Mouse (Mus musculus): ENCODE data around the gene Tmem88.

Gene Tmem88

GRCm38 (mm10) chr11:69416509-69416908 lies 18.5 kb upstream of the Tmem88 start:
- DNase-seq (ENCODE audit: low spot score), result no peak

GRCm38 (mm10) chr11:69415668-69416451 lies 17.8 kb upstream of the Tmem88 start:
- no peak for DNase-seq (ENCODE audit: low spot score)

GRCm38 (mm10) chr11:69415327-69415667 lies 17.3 kb upstream of the Tmem88 start:
- DNase-seq (ENCODE audit: low spot score), result no peak

- no peak for DNase-seq (ENCODE audit: low spot score)
These were observed 16.6 kb upstream of the Tmem88 start for GRCm38 (mm10) chr11:69414421-69415326.

- DNase-seq (ENCODE audit: low spot score), result no peak
These were observed 15.5 kb upstream of the Tmem88 start, which contains the start of gene Kdm6b for GRCm38 (mm10) chr11:69413221-69414181. Kdm6b (minus strand) TSS chr11:69413675.

- DNase-seq (ENCODE audit: low spot score), result no peak
These were observed 14.5 kb upstream of the Tmem88 start for GRCm38 (mm10) chr11:69412548-69412947.

- peak; percentile 58 for DNase-seq (ENCODE audit: low spot score)
These were observed 13.6 kb upstream of the Tmem88 start for GRCm38 (mm10) chr11:69411538-69412203.

GRCm38 (mm10) chr11:69411073-69411535 lies 13.1 kb upstream of the Tmem88 start:
- DNase-seq (ENCODE audit: low spot score), result peak; percentile 71

GRCm38 (mm10) chr11:69410310-69411072 lies 12.5 kb upstream of the Tmem88 start:
- peak; percentile 93 for DNase-seq (ENCODE audit: low spot score)

- no peak for DNase-seq (ENCODE audit: low spot score)
These were observed 11.9 kb upstream of the Tmem88 start for GRCm38 (mm10) chr11:69410045-69410309.

- peak; percentile 92 for DNase-seq (ENCODE audit: low spot score)
These were observed 11.5 kb upstream of the Tmem88 start for GRCm38 (mm10) chr11:69409378-69410044.

- peak; percentile 82 for DNase-seq (ENCODE audit: low spot score)
These were observed 10.7 kb upstream of the Tmem88 start for GRCm38 (mm10) chr11:69408541-69409377.

GRCm38 (mm10) chr11:69407724-69408004 lies 9.6 kb upstream of the Tmem88 start:
- no peak for DNase-seq (ENCODE audit: low spot score)

- DNase-seq (ENCODE audit: low spot score), result no peak
These were observed 9.1 kb upstream of the Tmem88 start for GRCm38 (mm10) chr11:69406867-69407723.

GRCm38 (mm10) chr11:69406282-69406681 lies 8.2 kb upstream of the Tmem88 start:
- no peak for DNase-seq (ENCODE audit: low spot score)

- DNase-seq (ENCODE audit: low spot score), result no peak
These were observed 7.6 kb upstream of the Tmem88 start for GRCm38 (mm10) chr11:69405397-69406200.

GRCm38 (mm10) chr11:69404595-69405396 lies 6.8 kb upstream of the Tmem88 start:
- no peak for DNase-seq (ENCODE audit: low spot score)

Measured in T-cell, adult 2 months (primary cell).